Mouse (Mus musculus) layer of hippocampus, postnatal 36 days (tissue): ENCODE measurements around the gene Ncor1. TPM values are rescaled to one million over a fixed set of nuclear protein-coding genes. Genes with fewer than 3 reads are reported as not detected.
A peak's percentile ranks its signal among the peaks of the same experiment; 100 is the strongest.
"Not testable (repeated sequence)": the region's sequence is repeated elsewhere in the genome, so short reads cannot be mapped to it uniquely, and the experiment has no call there.

Experiments used
- DNase-seq, 2 experiments: peaks; one replicate each; pipeline ENCODE4 v3.0.0; 2022
- total RNA-seq, 2 experiments: library from RNA; stranded (reverse); gene quantifications; 2 replicates each; pipeline ENCODE4 v1.2.3; 2021

The Ncor1 gene
- total RNA-seq, 2 experiments from 2014 or later = 276 to 321 TPM

- DNase-seq = no peak
Measured at GRCm38 (mm10) chr11:62351948-62352347, 106.4 kb downstream of the Ncor1 start.

- no peak for DNase-seq
Measured at GRCm38 (mm10) chr11:62343002-62343401, 115.3 kb downstream of the Ncor1 start.

DNA sequence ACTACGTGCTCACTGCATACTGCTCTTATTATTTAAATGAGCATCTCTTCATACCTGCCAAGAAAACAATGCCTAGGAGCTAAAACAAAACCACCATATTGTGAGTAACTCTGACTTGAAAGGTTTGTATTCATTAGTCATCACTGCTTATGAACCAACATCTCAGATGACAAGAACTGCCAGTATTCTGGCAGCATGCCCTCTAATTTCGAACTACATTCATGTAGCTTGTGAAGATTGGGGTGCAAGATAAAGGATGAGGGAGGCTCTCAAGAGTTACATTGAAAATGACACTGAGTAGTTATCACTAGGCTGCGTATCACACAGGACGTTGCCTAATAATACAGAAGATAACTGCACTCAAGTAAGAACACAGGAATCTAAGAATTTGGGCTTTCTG lies 126.1 kb downstream of the Ncor1 start:
- no peak for DNase-seq

DNA sequence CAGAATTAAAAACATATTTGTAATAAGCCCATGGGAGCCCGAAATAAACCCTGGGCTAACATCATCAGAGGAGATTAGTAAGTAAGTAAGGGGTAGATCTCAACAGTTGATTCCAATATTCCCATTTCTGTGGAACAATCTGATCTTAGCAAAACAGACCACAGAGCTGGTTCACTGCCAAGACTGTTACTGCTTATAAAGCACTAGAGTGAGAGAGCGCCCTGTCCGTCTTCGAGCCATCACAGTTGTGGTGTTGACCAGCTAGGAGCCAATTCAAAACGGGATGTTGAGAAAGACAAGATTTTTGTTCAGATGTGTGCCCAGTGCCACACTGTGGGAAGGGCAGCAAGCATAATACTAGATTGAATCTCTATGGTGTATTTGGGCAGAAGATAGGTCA lies 127.2 kb downstream of the Ncor1 start:
- peak in 1 of 2 experiments; percentile 21 for DNase-seq

DNA sequence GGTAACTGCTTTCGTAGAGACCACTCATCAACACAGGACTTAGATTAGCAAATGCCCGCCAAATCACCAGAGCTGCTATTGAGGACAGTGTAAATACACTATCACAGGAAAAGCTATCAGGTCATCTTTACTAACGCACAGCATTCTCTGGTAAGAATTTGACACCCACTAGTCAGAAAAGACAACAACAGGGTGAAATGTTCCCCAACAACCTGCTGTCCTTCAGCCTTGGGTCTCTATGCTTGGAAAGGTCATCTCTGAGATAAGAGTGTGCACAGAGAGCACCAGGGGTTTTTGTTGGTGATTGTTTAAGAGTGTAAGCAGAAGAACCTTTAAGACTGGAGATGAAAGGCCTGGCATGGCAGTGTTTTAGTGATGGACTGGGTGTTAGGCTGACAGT lies 134.7 kb downstream of the Ncor1 start:
- DNase-seq = no peak

DNA sequence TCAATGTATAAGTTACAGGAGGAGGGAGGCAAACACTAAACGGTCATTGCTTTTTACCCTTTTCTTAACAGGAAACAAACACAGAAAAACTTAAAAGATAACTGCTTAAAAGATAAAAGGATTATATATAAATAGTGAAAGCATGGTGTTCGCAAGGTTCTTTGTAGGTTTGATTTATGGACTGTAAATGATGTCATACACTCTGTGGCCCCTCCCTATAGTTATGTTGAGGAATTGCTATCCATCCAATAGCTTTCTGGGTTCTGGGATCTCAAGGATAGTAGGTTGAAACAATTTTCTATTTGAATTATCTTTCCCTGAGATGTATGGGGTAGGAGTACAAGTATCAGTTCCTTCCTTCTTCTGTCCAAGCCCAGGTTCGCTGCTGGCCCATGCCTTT lies 138.2 kb downstream of the Ncor1 start:
- no peak for DNase-seq

DNA sequence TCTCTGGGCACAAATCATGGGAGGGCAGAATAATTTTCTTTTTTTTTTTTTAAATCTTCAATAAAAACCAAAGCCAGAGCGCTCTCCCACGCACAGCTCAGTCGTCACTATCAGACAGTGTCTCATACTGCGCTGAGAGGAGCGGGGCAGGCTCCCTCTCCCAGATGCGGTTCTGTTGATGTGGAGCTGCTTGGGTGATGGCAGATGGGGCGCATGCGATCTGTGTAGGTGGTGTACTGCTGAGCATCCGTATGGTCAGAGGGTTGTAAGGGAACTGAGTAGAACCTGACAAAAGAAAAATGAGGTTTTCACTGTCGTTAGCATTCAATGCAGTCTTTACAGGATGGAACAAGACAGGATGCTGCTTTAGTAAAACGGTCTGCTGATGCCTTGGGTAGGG lies 140.6 kb downstream of the Ncor1 start:
- peak; percentile 82 to 83 for DNase-seq

DNA sequence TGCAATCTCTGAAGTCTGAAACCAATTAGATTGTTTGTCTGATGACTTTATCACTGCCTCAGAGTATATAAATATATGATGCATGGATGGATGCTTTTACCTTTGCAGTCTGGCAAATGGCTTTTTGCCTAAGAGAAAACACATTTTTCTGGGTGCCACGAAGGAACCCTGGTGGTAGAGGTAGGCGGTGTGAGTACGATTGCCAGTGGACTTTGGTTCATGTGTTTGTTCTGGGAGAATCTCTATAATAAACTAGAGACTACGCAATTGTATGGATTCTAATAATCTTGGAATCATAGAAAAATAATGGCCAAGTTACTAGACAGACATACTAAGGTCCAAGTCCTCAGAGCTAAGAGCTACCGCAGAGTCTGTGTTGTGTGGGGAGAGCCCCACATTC lies 143.4 kb downstream of the Ncor1 start:
- DNase-seq = no peak

- DNase-seq = no peak
Measured at GRCm38 (mm10) chr11:62309296-62309695, 149.0 kb downstream of the Ncor1 start.

GRCm38 (mm10) chr11:62305866-62306265 lies 152.5 kb downstream of the Ncor1 start:
- DNase-seq = no peak

- DNase-seq = no peak
Measured at GRCm38 (mm10) chr11:62298883-62299282, 159.5 kb downstream of the Ncor1 start.

GRCm38 (mm10) chr11:62294121-62294520 lies 164.2 kb downstream of the Ncor1 start:
- DNase-seq = no peak

DNA sequence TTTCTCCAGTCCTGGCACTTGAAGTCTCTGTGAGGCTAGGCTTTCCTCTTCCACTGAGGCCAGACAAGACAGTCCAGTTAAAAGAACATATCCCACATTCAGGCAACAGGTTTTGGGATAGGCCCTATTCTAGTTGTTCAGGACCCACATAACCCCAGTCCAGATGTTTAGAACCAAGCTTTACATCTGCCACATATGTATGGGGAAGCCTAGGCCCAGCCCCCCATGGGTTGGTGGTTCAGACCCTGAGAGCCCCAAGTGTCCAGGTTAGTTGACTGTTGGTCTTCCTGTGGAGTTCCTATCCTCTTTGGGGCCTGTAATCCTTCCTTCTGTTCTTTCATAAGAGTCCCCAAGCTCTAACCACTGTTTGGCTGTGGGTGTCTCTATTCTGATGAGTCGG lies 170.6 kb downstream of the Ncor1 start:
- DNase-seq = no peak

DNA sequence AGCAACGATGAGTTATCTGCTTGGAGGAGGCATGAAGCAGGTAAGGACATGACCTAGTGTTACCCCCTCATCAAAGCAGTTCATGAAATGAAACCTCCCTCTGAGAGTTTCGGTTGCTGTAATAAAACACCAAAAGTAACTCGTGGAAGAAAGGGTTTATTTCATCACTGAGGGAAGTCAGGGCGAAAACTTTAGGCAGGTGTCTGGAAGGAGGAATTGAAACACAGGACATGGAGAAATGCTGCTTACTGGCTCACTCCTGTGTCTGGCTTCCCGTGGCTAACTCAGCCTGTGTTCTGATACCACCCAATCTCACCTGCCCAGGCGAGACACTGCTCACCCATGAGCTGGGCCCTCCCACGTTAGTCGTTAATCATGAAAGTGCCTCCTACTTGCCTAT lies 173.3 kb downstream of the Ncor1 start:
- no peak for DNase-seq

DNA sequence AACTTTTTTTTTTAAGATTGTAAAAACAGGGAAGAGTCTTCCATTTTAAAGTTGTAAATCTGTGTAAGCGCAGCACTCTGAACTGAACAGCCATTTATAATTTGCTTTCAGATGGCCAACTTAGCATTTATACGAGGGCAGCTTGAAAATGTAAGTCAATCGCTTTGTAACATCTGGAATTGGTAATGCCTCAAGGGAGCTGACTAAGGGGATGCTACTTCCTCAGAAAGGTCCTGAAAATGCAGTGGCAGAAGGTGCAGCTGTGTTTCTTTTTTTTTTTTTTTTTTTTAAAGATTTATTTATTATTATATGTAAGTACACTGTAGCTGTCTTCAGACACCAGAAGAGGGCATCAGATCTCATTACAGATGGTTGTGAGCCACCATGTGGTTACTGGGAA lies 174.3 kb downstream of the Ncor1 start:
- not testable (repeated sequence) for DNase-seq

- DNase-seq = no peak
Measured at GRCm38 (mm10) chr11:62281601-62281997, 176.7 kb downstream of the Ncor1 start.

DNA sequence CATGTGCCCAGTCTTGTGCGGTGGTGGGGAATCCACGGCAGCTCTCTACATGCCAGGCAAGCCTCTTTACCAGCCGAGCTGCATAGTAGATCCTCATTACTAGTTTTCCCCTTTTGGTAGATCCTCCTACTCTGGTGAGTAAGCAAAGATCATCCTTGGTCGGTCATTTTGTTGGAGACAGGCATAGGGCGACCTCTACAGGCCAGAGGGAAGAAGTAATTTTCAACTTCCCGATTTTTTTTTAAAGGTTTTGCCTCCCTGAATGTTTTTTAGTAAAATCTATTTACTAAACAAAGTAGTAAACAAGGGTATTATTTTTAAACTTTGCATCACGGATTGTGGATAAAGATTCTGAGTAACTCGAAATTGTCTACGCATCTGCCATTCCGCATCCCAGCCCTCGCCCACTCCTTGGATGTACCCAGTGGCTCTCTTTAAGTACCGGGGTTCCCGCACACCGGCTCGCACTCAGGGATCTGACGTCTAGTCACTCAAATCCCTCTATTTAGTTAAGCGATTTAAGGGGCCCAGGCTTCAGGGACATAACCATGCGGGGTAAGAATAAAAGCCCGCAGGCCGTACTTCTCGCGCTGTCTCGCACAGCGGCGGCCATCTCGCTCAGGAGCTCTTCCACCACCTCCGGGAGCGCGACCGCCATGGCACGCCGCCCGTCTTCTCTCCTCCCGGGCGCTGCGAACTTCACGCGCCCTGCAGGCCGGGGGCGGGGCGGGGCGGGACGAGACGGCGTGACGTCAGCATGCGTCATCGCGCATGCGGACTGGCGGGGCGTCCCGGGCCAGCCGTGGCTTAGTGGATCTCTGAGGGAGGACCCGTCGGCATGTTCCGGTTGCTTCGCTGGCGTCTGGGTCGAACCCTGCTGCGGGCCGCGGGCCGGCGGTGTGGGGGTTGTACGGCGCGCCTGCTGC lies 177.4 kb downstream of the Ncor1 start, which contains the start of the genes Zswim7 and Ttc19:
Gene Zswim7, minus strand, starts transcription at position 701 of the 926 bp plus-strand sequence.
Gene Ttc19, plus strand, starts transcription at position 799 of the 926 bp plus-strand sequence.
- peak; percentile 89 to 92 for DNase-seq

- no peak for DNase-seq
Measured at GRCm38 (mm10) chr11:62278027-62278426, 180.3 kb downstream of the Ncor1 start.

DNA sequence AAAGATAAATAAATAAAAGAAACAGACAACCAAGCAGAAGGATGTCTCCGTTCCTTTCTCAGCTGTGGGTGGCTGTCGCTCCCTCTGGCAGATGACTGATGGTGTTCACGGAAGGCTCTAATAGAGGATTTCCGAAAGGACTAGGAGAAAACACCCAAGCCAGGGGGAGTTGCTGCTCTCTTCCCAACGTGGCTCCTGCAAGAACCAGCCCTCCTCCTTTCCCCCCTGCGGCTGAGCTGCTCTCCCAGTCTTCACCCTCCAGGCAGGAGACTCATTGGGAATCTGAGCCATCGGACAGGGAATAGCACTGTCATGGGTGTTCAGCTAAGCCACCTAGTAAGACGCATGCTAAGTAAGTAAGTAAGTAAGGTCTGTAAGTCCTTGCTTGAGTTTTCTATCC lies 181.3 kb downstream of the Ncor1 start:
- no peak for DNase-seq

- DNase-seq = no peak
Measured at GRCm38 (mm10) chr11:62270851-62271250, 187.5 kb downstream of the Ncor1 start.

DNA sequence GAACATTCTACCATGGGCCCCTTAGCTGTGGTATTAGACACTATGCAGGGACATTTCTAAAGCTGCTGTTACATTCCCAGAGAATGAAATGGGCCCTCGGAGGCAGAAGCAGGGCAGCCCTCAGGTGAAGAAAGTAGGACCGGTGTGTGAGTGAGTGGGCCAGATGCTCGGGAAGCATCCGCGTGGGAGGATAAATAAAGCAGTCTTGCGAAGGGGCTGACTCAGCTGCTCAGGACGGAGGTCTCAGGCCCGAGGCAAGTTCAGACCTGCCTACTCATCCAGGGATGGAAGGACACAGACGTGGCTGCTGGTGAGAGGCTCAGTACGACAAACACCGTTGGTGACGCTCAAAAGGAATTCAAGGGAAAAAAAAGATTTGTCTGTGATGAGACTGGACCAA lies 189.2 kb downstream of the Ncor1 start:
- DNase-seq = no peak

DNA sequence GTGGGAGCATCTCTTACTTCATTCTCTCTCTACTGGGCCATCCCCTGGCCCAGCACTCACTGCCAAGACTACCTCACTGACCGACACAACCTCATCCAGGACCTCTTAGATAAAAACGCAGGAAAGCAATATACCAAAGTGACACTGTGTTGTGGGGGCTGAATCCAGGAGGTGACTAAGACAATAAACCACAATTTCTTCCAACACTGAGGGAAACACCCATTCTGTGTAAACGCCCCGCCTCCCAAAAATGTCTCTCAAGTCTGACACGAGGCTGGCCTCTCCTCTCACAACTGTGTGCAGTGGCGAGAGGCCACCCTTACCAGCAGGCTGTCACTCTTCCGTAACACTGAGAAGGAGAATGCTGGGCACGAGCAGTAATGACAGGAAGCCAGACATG lies 190.0 kb downstream of the Ncor1 start:
- DNase-seq = no peak

DNA sequence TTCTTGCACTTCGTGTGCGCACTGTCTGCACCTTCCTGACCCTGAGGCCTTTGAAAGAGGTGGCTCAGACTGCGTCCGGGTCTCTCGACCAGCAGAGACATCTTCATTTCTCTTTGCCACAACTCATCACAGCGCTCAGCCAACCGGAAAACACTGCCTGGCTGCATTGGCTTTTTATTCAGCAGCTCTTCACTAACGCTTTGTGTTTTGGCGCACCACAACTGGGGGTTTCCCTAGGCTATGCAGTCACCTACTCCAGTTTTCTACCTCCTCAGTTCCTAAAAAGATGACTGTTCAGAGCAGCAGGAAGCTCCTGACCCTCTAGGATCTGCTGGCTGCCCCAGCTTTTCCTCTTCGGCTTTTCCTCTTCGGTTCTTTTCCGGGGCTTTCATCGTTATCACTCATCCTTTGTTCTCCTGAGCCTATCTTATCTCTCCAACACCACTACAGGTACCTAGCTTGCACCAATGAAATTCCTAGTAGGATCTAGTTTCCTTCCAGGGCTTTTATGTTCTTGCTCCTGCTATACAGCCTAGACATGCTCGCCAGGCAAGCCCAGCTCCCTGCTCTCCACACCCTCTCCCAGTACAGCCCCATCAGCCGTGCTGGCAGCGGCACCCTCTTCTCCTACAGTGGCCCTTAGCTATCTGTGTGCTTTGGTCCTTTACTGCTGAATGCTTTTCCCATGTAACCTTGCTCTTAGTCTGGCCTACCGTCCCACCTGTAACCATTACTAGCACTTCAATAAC lies 191.7 kb downstream of the Ncor1 start:
- no peak for DNase-seq
